Mouse (Mus musculus): ENCODE results near the gene Sec62.

- TF ChIP-seq POLR2A (IDR thresholded peaks at IDR 0.05; ENCODE audit: control insufficient read depth, extremely low read depth, insufficient read depth, low read length, poor library complexity) (no peak), CTCF (IDR thresholded peaks at IDR 0.05; ENCODE audit: borderline replicate concordance, control insufficient read depth, extremely low read depth, insufficient read depth, low read length, poor library complexity) (no peak)
These were observed 14.7 kb upstream of the Sec62 start for GRCm38 (mm10) chr3:30777984-30778383.
